In genomic region chr5:105535186-105535585, GRCm38 (mm10) we compare ENCODE assay signal across 16 mouse cellular contexts.
"Had no signal": no experiment of that assay in that cellular context is flagged by ENCODE, and none has a peak within 500 bp of the region (broad histone marks: within the 10 kb centered on the region; RNA-seq: fewer than 3 reads in every experiment).

No protein-coding gene starts in this region.

- ATAC-seq: lung, postnatal 0 days had no signal

- H3K27ac ChIP-seq: lung, embryonic 15.5 days; macrophage; midbrain, embryonic 12.5 days; neural tube, embryonic 12.5 days; stomach, embryonic 15.5 days; stomach, postnatal 0 days had no signal

- H3K9me3 ChIP-seq: lung, embryonic 15.5 days; megakaryocyte, embryonic 14.5 days; midbrain, embryonic 12.5 days; neural tube, embryonic 12.5 days; stomach, embryonic 15.5 days had no signal

- DNase-seq: lung, adult 2 months; lung, postnatal 14 days; lung, postnatal 36 days; midbrain, embryonic 14.5 days; right cerebral cortex, postnatal 14 days; thymus, adult 2 months; thymus, postnatal 25 days; thymus, postnatal 4 days had no signal

- H3K4me2 ChIP-seq: lung, embryonic 15.5 days; midbrain, embryonic 12.5 days; neural tube, embryonic 12.5 days; stomach, embryonic 15.5 days had no signal

- H3K4me1 ChIP-seq: midbrain, embryonic 12.5 days; neural tube, embryonic 12.5 days had no signal

- H3K9ac ChIP-seq: lung, embryonic 15.5 days; midbrain, embryonic 12.5 days; neural tube, embryonic 12.5 days; stomach, embryonic 15.5 days had no signal

- H3K4me3 ChIP-seq: lung, embryonic 15.5 days; megakaryocyte, embryonic 14.5 days; midbrain, embryonic 12.5 days; neural tube, embryonic 12.5 days; stomach, embryonic 15.5 days had no signal

- H3K27me3 ChIP-seq: lung, embryonic 15.5 days; megakaryocyte, embryonic 14.5 days; midbrain, embryonic 12.5 days; neural tube, embryonic 12.5 days; stomach, embryonic 15.5 days had no signal

- H3K36me3 ChIP-seq: neural tube, embryonic 12.5 days; stomach, embryonic 15.5 days had no signal
